Mouse (Mus musculus): Measurements from ENCODE around the gene Dtymk. TPM values are rescaled to one million over a fixed set of nuclear protein-coding genes. Genes with fewer than 3 reads are reported as not detected.
"Not testable (repeated sequence)": the region's sequence is repeated elsewhere in the genome, so short reads cannot be mapped to it uniquely, and the experiment has no call there.

The Dtymk gene
- polyA plus RNA-seq (2015; fragmentation: Nextera tagmentation; extraction: Ambion mirVana): 73.3 and 78.9 TPM in 2 replicates

- H3K27ac ChIP-seq (ENCODE audit: low read depth): peak within 1 kb of the TSS; percentile 99
- under 1% methylated on average over 42 of the region's 42 CpGs for WGBS (ENCODE audit: insufficient replicate concordance)
- peak within 1 kb of the TSS; percentile 65 for H3K4me3 ChIP-seq (ENCODE audit: low read depth, low read length)
- ATAC-seq: peak; percentile 54
- TF ChIP-seq EP300 (IDR thresholded peaks at IDR 0.05; ENCODE audit: low read depth): peak; percentile 74
- peak; percentile 75 for TF ChIP-seq CTCF (IDR thresholded peaks at IDR 0.05; ENCODE audit: low read depth)
- H3K9me3 ChIP-seq (ENCODE audit: low read length): no peaks in the 10 kb centered on the region
- peaks cover 18% of the 10 kb centered on the region for H3K36me3 ChIP-seq (replicated peaks; ENCODE audit: insufficient read depth, low read length)
- H3K4me1 ChIP-seq (ENCODE audit: insufficient read depth): peaks cover 36% of the 10 kb centered on the region
- H3K27me3 ChIP-seq (ENCODE audit: insufficient read depth, low read length): no peaks in the 10 kb centered on the region
- H3K4me2 ChIP-seq (ENCODE audit: low read depth, low read length): peak within 1 kb of the TSS; percentile 93
- peak within 1 kb of the TSS; percentile 69 for H3K9ac ChIP-seq (replicated peaks)
- DNase-seq: peak; percentile 94
These were observed at the start of gene Dtymk for GRCm38 (mm10) chr1:93801741-93802238. Dtymk (minus strand) TSS chr1:93801934.

- not testable (repeated sequence) for ATAC-seq; H3K4me3 ChIP-seq (ENCODE audit: low read depth, low read length); H3K36me3 ChIP-seq (replicated peaks; ENCODE audit: insufficient read depth, low read length); H3K9ac ChIP-seq (replicated peaks); H3K9me3 ChIP-seq (ENCODE audit: low read length); H3K27me3 ChIP-seq (ENCODE audit: insufficient read depth, low read length); H3K4me2 ChIP-seq (ENCODE audit: low read depth, low read length); H3K4me1 ChIP-seq (ENCODE audit: insufficient read depth); DNase-seq; H3K27ac ChIP-seq (ENCODE audit: low read depth)
- WGBS (ENCODE audit: insufficient replicate concordance): 55% methylated on average over 1 of the region's 3 CpGs
These were observed 44.1 kb upstream of the Dtymk start for GRCm38 (mm10) chr1:93845766-93846366.

- H3K4me3 ChIP-seq (ENCODE audit: low read depth, low read length); H3K9me3 ChIP-seq (ENCODE audit: low read length); H3K9ac ChIP-seq (replicated peaks); ATAC-seq; H3K27me3 ChIP-seq (ENCODE audit: insufficient read depth, low read length); H3K36me3 ChIP-seq (replicated peaks; ENCODE audit: insufficient read depth, low read length); H3K27ac ChIP-seq (ENCODE audit: low read depth); H3K4me1 ChIP-seq (ENCODE audit: insufficient read depth); DNase-seq; H3K4me2 ChIP-seq (ENCODE audit: low read depth, low read length): not testable (repeated sequence)
- WGBS (ENCODE audit: insufficient replicate concordance): 84% methylated on average over 8 of the region's 8 CpGs
These were observed 36.8 kb upstream of the Dtymk start for GRCm38 (mm10) chr1:93838569-93838968.

DNA sequence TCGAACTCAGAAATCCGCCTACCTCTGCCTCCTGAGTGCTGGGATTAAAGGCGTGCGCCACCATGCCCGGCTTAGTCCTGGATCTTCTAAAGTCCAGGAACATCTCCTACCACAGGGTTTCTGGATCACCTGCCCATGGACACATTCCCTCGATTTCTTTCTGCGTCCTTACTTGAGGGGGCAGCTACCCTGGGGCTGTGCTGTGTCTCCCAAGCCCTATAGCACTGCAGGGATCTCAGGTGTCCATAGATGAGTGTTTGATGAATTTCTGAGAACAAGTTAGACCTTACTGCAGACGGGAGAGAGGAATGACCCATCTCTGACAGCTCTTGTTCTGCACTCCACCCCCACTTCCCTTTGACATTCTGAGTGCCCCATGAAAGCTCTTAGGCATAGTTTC lies 35.6 kb upstream of the Dtymk start:
- Histone ChIP-seq H3K36me3 (replicated peaks; ENCODE audit: insufficient read depth, low read length) (0 out of 2 replicates have a peak, but pooled peaks cover 2% of the 10 kb centered on the region), H3K4me1 (ENCODE audit: insufficient read depth) (no peaks in the 10 kb centered on the region), H3K27ac (ENCODE audit: low read depth) (no peak overlapping the region), H3K4me2 (ENCODE audit: low read depth, low read length) (no peak overlapping the region), H3K9me3 (ENCODE audit: low read length) (no peaks in the 10 kb centered on the region), H3K27me3 (ENCODE audit: insufficient read depth, low read length) (no peaks in the 10 kb centered on the region), H3K9ac (replicated peaks) (no peak overlapping the region), H3K4me3 (ENCODE audit: low read depth, low read length) (no peak overlapping the region)
- ATAC-seq: no peak
- no peak for DNase-seq
- no peak for TF ChIP-seq CTCF (IDR thresholded peaks at IDR 0.05; ENCODE audit: low read depth)
- TF ChIP-seq EP300 (IDR thresholded peaks at IDR 0.05; ENCODE audit: low read depth): no peak
- WGBS (ENCODE audit: insufficient replicate concordance): 86% methylated on average over 8 of the region's 8 CpGs

DNA sequence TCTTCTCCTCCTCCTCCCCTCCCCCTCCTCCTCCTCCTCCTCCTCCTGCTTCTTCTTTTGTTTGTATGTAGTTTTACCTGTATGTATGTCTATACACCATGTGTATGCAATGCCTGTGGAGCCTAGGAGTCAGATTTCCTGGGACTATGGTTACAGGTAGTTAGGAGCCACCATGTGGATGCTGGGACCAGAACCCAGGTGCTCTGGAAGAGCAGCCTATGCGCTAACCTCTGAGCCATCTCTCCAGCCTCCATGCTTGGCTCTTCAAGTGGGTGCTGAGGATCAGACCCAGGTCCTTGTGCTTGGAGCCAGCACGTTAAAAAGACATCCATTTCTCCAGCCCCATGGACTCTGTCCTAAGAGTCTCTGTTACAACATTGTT lies 34.8 kb upstream of the Dtymk start:
- H3K9ac ChIP-seq (replicated peaks): no peak overlapping the region
- 0 out of 2 replicates have a peak, but pooled peaks cover 2% of the 10 kb centered on the region for H3K36me3 ChIP-seq (replicated peaks; ENCODE audit: insufficient read depth, low read length)
- H3K9me3 ChIP-seq (ENCODE audit: low read length): no peaks in the 10 kb centered on the region
- ATAC-seq: no peak
- H3K4me2 ChIP-seq (ENCODE audit: low read depth, low read length): no peak overlapping the region
- no peak overlapping the region for H3K27ac ChIP-seq (ENCODE audit: low read depth)
- no peak for DNase-seq
- WGBS (ENCODE audit: insufficient replicate concordance): 76% methylated on average over 2 of the region's 2 CpGs
- no peak for TF ChIP-seq CTCF (IDR thresholded peaks at IDR 0.05; ENCODE audit: low read depth)
- no peak for TF ChIP-seq EP300 (IDR thresholded peaks at IDR 0.05; ENCODE audit: low read depth)
- H3K4me1 ChIP-seq (ENCODE audit: insufficient read depth): no peaks in the 10 kb centered on the region
- H3K4me3 ChIP-seq (ENCODE audit: low read depth, low read length): no peak overlapping the region
- H3K27me3 ChIP-seq (ENCODE audit: insufficient read depth, low read length): no peaks in the 10 kb centered on the region

- H3K27ac ChIP-seq (ENCODE audit: low read depth): no peak overlapping the region
- no peak for DNase-seq
- no peaks in the 10 kb centered on the region for H3K27me3 ChIP-seq (ENCODE audit: insufficient read depth, low read length)
- ATAC-seq: no peak
- TF ChIP-seq CTCF (IDR thresholded peaks at IDR 0.05; ENCODE audit: low read depth) (no peak), EP300 (IDR thresholded peaks at IDR 0.05; ENCODE audit: low read depth) (no peak)
- WGBS (ENCODE audit: insufficient replicate concordance): 88% methylated on average over 6 of the region's 6 CpGs
- H3K4me3 ChIP-seq (ENCODE audit: low read depth, low read length): no peak overlapping the region
- no peaks in the 10 kb centered on the region for H3K4me1 ChIP-seq (ENCODE audit: insufficient read depth)
- H3K9me3 ChIP-seq (ENCODE audit: low read length): no peaks in the 10 kb centered on the region
- no peak overlapping the region for H3K9ac ChIP-seq (replicated peaks)
- H3K4me2 ChIP-seq (ENCODE audit: low read depth, low read length): no peak overlapping the region
- 0 out of 2 replicates have a peak, but pooled peaks cover 2% of the 10 kb centered on the region for H3K36me3 ChIP-seq (replicated peaks; ENCODE audit: insufficient read depth, low read length)
These were observed 34.3 kb upstream of the Dtymk start for GRCm38 (mm10) chr1:93835876-93836531.
